Mouse (Mus musculus): ENCODE measurements around the gene Ccdc74a. TPM values are rescaled to one million over a fixed set of nuclear protein-coding genes. Genes with fewer than 3 reads are reported as not detected.

Gene Ccdc74a
- total and polyA plus RNA-seq, 3 experiments = 1.9 to 4.6 TPM; not detected in 1

DNA sequence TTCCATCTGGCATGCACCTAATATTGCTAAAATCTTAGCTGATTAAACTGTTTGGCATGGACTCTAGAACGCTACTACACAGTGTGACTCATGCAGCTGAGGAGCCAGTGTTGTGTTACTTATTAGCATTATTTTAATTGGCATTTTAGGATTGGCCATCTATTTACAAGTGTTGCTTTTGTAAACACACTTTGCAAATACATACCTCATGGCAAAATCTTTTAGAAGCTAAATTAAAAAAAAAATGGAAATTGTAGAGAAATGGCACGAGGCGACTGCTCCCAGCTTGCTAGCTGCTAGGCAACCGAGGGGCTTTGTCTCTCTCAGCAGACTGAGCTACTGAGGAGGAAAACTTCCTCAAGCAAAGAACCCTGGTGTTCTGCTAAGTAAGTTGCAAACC is 41.3 kb upstream of the Ccdc74a start:
- peaks cover 0 to 6% of the 10 kb centered on the region in 2 experiments; a peak in 2 of 4 replicates for H3K36me3 ChIP-seq (ENCODE audit: control insufficient read depth in 1 of 2, insufficient read depth in 2 of 2, low read length in 2 of 2)
- peaks cover 0 to 3% of the 10 kb centered on the region in 2 experiments; a peak in 2 of 4 replicates for H3K27me3 ChIP-seq (ENCODE audit: control insufficient read depth in 1 of 2, insufficient read depth in 2 of 2, low read length in 2 of 2)
- TF ChIP-seq POLR2AphosphoS5 (IDR thresholded peaks at IDR 0.05; ENCODE audit: borderline replicate concordance, low read depth, low read length) (no peak), MAX (IDR thresholded peaks at IDR 0.05; ENCODE audit: low read length) (no peak), USF2 (IDR thresholded peaks at IDR 0.05; ENCODE audit: borderline replicate concordance in 1 of 2, insufficient read depth in 1 of 2, low read depth in 1 of 2, low read length in 2 of 2) (no peak), MEF2A (IDR thresholded peaks at IDR 0.05; ENCODE audit: extremely low read depth, insufficient replicate concordance, low read depth, low read length, poor library complexity, severe bottlenecking) (no peak), RAD21 (IDR thresholded peaks at IDR 0.05; ENCODE audit: low read depth, low read length) (no peak), EP300 (IDR thresholded peaks at IDR 0.05; ENCODE audit: low read depth in 1 of 2, low read length in 2 of 2) (no peak), MAZ (IDR thresholded peaks at IDR 0.05; ENCODE audit: low read depth, low read length) (no peak), CHD2 (IDR thresholded peaks at IDR 0.05; ENCODE audit: low read length) (no peak), JUND (IDR thresholded peaks at IDR 0.05; ENCODE audit: low read depth, low read length) (no peak), USF1 (IDR thresholded peaks at IDR 0.05; ENCODE audit: low read depth, low read length) (no peak), ETS1 (IDR thresholded peaks at IDR 0.05; ENCODE audit: low read depth, low read length) (no peak), ZKSCAN1 (IDR thresholded peaks at IDR 0.05; ENCODE audit: low read depth, low read length) (no peak), NELFE (IDR thresholded peaks at IDR 0.05; ENCODE audit: low read depth, low read length) (no peak), CHD1 (IDR thresholded peaks at IDR 0.05; ENCODE audit: low read depth, low read length) (no peak), TCF12 (IDR thresholded peaks at IDR 0.05; ENCODE audit: low read depth, low read length) (no peak), MYC (IDR thresholded peaks at IDR 0.05; ENCODE audit: low read depth, low read length) (no peak), ZMIZ1 (IDR thresholded peaks at IDR 0.05; ENCODE audit: low read depth, low read length) (no peak), KAT2A (conservative IDR thresholded peaks at IDR 0.05; ENCODE audit: low read depth, low read length) (no peak), MXI1 (IDR thresholded peaks at IDR 0.05; ENCODE audit: low read depth, low read length) (no peak), GATA1 (IDR thresholded peaks at IDR 0.05; ENCODE audit: low read depth, low read length) (no peak)
- no peak overlapping the region for H3K27ac ChIP-seq (ENCODE audit: control insufficient read depth, low read depth, low read length)
- H3K9me3 ChIP-seq (replicated peaks; ENCODE audit: insufficient read depth, low read length) = no peaks in the 10 kb centered on the region
- no peak for DNase-seq (ENCODE audit: low read depth, low spot score)
- H3K9ac ChIP-seq (ENCODE audit: control insufficient read depth, low read depth, low read length, poor library complexity, severe bottlenecking) = no peak overlapping the region
- H3K4me1 ChIP-seq (ENCODE audit: control insufficient read depth in 1 of 2, insufficient read depth in 2 of 2, low read length in 2 of 2) = peaks cover 2 to 10% of the 10 kb centered on the region in 2 experiments; a peak in 2 of 4 replicates
- H3K79me2 ChIP-seq (ENCODE audit: control insufficient read depth, insufficient read depth, low read length, poor library complexity) = no peaks in the 10 kb centered on the region
- no peak overlapping the region for H3K4me3 ChIP-seq (ENCODE audit: control insufficient read depth in 1 of 2, insufficient read depth in 1 of 2, low read depth in 2 of 2, low read length in 2 of 2)

DNA sequence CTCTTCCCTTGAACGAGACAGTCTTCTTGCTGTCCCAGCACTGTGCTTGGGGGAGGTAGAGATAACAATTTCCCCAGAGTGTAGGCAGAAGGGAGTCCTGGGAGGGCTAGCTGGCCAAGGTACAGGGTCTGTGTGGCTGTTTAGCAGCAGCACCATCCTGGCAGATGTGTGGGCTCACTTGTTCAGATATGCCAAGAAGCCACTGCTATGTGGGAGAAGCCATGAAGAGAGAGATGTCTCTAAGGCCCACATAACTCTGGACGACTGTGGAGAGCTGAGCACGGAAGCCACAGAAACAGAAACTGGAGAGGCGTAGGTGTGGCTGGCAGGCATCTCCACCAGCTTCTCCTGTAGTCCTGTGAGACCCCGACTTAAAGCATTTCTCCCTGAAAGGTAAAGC is 40.6 kb upstream of the Ccdc74a start:
- Histone ChIP-seq H3K36me3 (ENCODE audit: control insufficient read depth in 1 of 2, insufficient read depth in 2 of 2, low read length in 2 of 2) (peaks cover 0 to 6% of the 10 kb centered on the region in 2 experiments; a peak in 2 of 4 replicates), H3K4me3 (ENCODE audit: control insufficient read depth in 1 of 2, insufficient read depth in 1 of 2, low read depth in 2 of 2, low read length in 2 of 2) (no peak overlapping the region), H3K4me1 (ENCODE audit: control insufficient read depth in 1 of 2, insufficient read depth in 2 of 2, low read length in 2 of 2) (peaks cover 2 to 10% of the 10 kb centered on the region in 2 experiments; a peak in 2 of 4 replicates), H3K27me3 (ENCODE audit: control insufficient read depth in 1 of 2, insufficient read depth in 2 of 2, low read length in 2 of 2) (peaks cover 0 to 3% of the 10 kb centered on the region in 2 experiments; a peak in 2 of 4 replicates), H3K79me2 (ENCODE audit: control insufficient read depth, insufficient read depth, low read length, poor library complexity) (no peaks in the 10 kb centered on the region), H3K27ac (ENCODE audit: control insufficient read depth, low read depth, low read length) (no peak overlapping the region), H3K9me3 (replicated peaks; ENCODE audit: insufficient read depth, low read length) (no peaks in the 10 kb centered on the region), H3K9ac (ENCODE audit: control insufficient read depth, low read depth, low read length, poor library complexity, severe bottlenecking) (no peak overlapping the region)
- TF ChIP-seq ZKSCAN1 (IDR thresholded peaks at IDR 0.05; ENCODE audit: low read depth, low read length) (no peak), EP300 (IDR thresholded peaks at IDR 0.05; ENCODE audit: low read depth in 1 of 2, low read length in 2 of 2) (no peak), SMC3 (IDR thresholded peaks at IDR 0.05; ENCODE audit: low read depth, low read length) (no peak), NRF1 (IDR thresholded peaks at IDR 0.05; ENCODE audit: insufficient read depth, low read depth, low read length, poor library complexity, severe bottlenecking) (no peak), NELFE (IDR thresholded peaks at IDR 0.05; ENCODE audit: low read depth, low read length) (no peak), KAT2A (conservative IDR thresholded peaks at IDR 0.05; ENCODE audit: low read depth, low read length) (no peak), GABPA (IDR thresholded peaks at IDR 0.05; ENCODE audit: low read depth, low read length) (no peak), ETS1 (IDR thresholded peaks at IDR 0.05; ENCODE audit: low read depth, low read length) (no peak), ELF1 (IDR thresholded peaks at IDR 0.05; ENCODE audit: low read depth, low read length) (no peak), TCF12 (IDR thresholded peaks at IDR 0.05; ENCODE audit: low read depth, low read length) (no peak), RAD21 (IDR thresholded peaks at IDR 0.05; ENCODE audit: low read depth, low read length) (no peak), CHD2 (IDR thresholded peaks at IDR 0.05; ENCODE audit: low read length) (no peak), HCFC1 (IDR thresholded peaks at IDR 0.05; ENCODE audit: low read depth, low read length) (no peak), MAX (IDR thresholded peaks at IDR 0.05; ENCODE audit: low read length) (no peak)
- no peak for DNase-seq (ENCODE audit: low read depth, low spot score)
